Mouse (Mus musculus) frontal cortex, postnatal 36 days (tissue): ENCODE measurements around the gene Mterf4.
A peak's percentile ranks its signal among the peaks of the same experiment; 100 is the strongest.
"Not testable (repeated sequence)": the region's sequence is repeated elsewhere in the genome, so short reads cannot be mapped to it uniquely, and the experiment has no call there.

Source experiments
- DNase-seq, 2 experiments: peaks; one replicate each; pipeline ENCODE4 v3.0.0; 2022; ENCODE audit warnings: low spot score in 2 of 2

Mterf4 gene

GRCm38 (mm10) chr1:93305581-93306337, at the start of gene Mterf4:
Gene Mterf4, minus strand, starts transcription at chr1:93305915.
- peak; percentile 77 to 85 for DNase-seq

- DNase-seq: peak in 1 of 2 experiments; percentile 38
Observed at GRCm38 (mm10) chr1:93352724-93353123, 47.0 kb upstream of the Mterf4 start.

GRCm38 (mm10) chr1:93349701-93350100, 44.0 kb upstream of the Mterf4 start:
- DNase-seq: peak in 1 of 2 experiments; percentile 34

- peak in 1 of 2 experiments; percentile 16 for DNase-seq
Observed at GRCm38 (mm10) chr1:93347176-93347575, 41.5 kb upstream of the Mterf4 start.

- peak; percentile 94 to 97 for DNase-seq
Observed at GRCm38 (mm10) chr1:93343504-93344047, 37.9 kb upstream of the Mterf4 start.

- DNase-seq: peak; percentile 93 to 96
Observed at GRCm38 (mm10) chr1:93342648-93343503, 37.2 kb upstream of the Mterf4 start, which contains the start of the genes Ppp1r7 and Pask. Gene Ppp1r7, plus strand, starts transcription at chr1:93342854. Gene Pask, minus strand, starts transcription at chr1:93343482.

- DNase-seq: no peak
Observed at GRCm38 (mm10) chr1:93334621-93335020, 28.9 kb upstream of the Mterf4 start.

- DNase-seq: no peak
Observed at GRCm38 (mm10) chr1:93326446-93326845, 20.7 kb upstream of the Mterf4 start.

GRCm38 (mm10) chr1:93323973-93324372, 18.3 kb upstream of the Mterf4 start:
- DNase-seq: no peak

GRCm38 (mm10) chr1:93300578-93300977, 5.1 kb downstream of the Mterf4 start:
- DNase-seq: no peak

GRCm38 (mm10) chr1:93299791-93300190, 5.9 kb downstream of the Mterf4 start:
- no peak for DNase-seq

- not testable (repeated sequence) for DNase-seq
Observed at GRCm38 (mm10) chr1:93294491-93294890, 11.2 kb downstream of the Mterf4 start.

- no peak for DNase-seq
Observed at GRCm38 (mm10) chr1:93292006-93292405, 13.7 kb downstream of the Mterf4 start.

GRCm38 (mm10) chr1:93291591-93291990, 14.1 kb downstream of the Mterf4 start:
- no peak for DNase-seq

- DNase-seq: no peak
Observed at GRCm38 (mm10) chr1:93290956-93291355, 14.8 kb downstream of the Mterf4 start.

GRCm38 (mm10) chr1:93289678-93290214, 16.0 kb downstream of the Mterf4 start:
- DNase-seq: no peak

- DNase-seq: no peak
Observed at GRCm38 (mm10) chr1:93277041-93277440, 28.7 kb downstream of the Mterf4 start.

- no peak for DNase-seq
Observed at GRCm38 (mm10) chr1:93275561-93275960, 30.2 kb downstream of the Mterf4 start.

GRCm38 (mm10) chr1:93272409-93272821, 33.3 kb downstream of the Mterf4 start:
- peak in 1 of 2 experiments; percentile 2 for DNase-seq

GRCm38 (mm10) chr1:93271751-93272150, 34.0 kb downstream of the Mterf4 start:
- no peak for DNase-seq

GRCm38 (mm10) chr1:93270516-93271240, 35.0 kb downstream of the Mterf4 start:
- DNase-seq: no peak
